Mouse (Mus musculus) CH12.LX (cell line): ENCODE measurements around the gene Cwh43.

Source experiments
- CTCF ChIP-seq, 2 experiments: IDR thresholded peaks in 1 of 2; conservative IDR thresholded peaks in 1 of 2; 2 replicates each; pipeline ENCODE4 v1.5.1; 2011 to 2012; ENCODE audit warnings: low read depth in 2 of 2, low read length in 2 of 2, improper control_type of control experiment in 1 of 2, inconsistent platforms in 1 of 2, mild to moderate bottlenecking in 1 of 2, moderate library complexity in 1 of 2
- HCFC1 ChIP-seq: IDR thresholded peaks from 2 replicates; pipeline ENCODE4 v1.6.1; 2012; ENCODE audit warnings: low read depth, mild to moderate bottlenecking, inconsistent platforms, low read length, improper control_type of control experiment
- IRF4 ChIP-seq: IDR thresholded peaks from 2 replicates; pipeline ENCODE4 v1.6.1; 2014; ENCODE audit warnings: low read depth, mild to moderate bottlenecking, inconsistent platforms, low read length, improper control_type of control experiment
- MAFK ChIP-seq: IDR thresholded peaks from 2 replicates; pipeline ENCODE4 v1.6.1; 2011; ENCODE audit warnings: low read length, improper control_type of control experiment; ENCODE audit not compliant: insufficient replicate concordance
- POLR2A ChIP-seq: IDR thresholded peaks from 2 replicates; pipeline ENCODE4 v1.6.1; 2011; ENCODE audit warnings: low read depth, mild to moderate bottlenecking, improper control_type of control experiment, low read length
- POLR2AphosphoS2 ChIP-seq: IDR thresholded peaks from 2 replicates; pipeline ENCODE4 v1.6.1; 2011; ENCODE audit warnings: low read depth, low read length, improper control_type of control experiment

DNA sequence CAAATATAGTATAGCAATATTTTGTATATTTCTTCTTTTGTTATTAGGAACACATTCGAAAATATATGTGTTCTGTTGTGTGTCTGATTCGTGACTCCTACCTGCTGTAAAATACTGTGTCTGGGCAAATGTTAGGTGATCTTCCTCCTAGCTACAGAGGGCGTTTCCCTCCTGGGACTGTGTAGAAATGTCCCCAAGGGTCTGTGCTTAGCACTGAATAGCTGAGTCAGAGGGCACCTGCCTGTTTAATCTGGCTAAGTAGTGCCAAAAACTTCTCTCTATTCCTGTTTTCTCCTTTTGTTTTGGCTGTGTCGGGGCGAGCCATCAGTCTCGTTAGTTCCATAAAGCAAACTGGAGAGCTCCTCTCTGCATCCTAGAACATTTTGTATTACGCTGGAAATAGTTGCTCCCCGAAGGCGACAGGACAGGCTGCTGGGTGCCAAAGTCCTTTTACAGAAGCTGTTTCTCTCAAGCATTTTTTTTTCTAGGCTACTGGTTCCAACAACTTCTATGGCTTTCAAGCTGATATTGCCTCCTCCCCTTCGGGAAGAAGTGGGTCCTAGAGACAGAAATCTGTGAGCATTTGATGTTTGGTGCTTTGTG, 36.9 kb upstream of the Cwh43 start:
- TF ChIP-seq MAFK (no peak), CTCF (conservative IDR thresholded peaks at IDR 0.05 in 1 of 2, IDR thresholded peaks at IDR 0.05 in 1 of 2; ENCODE audit: low read depth in 2 of 2, low read length in 2 of 2) (peak in 1 of 2 experiments; percentile 15; a peak in 1 of 4 replicates), HCFC1 (no peak), IRF4 (no peak), POLR2AphosphoS2 (no peak), POLR2A (no peak)
